Mouse (Mus musculus): ENCODE measurements around the gene Ssu72. TPM values are rescaled to one million over a fixed set of nuclear protein-coding genes. Genes with fewer than 3 reads are reported as not detected.
"Not testable (repeated sequence)": the region's sequence is repeated elsewhere in the genome, so short reads cannot be mapped to it uniquely, and the experiment has no call there.

Ssu72 gene
- polyA plus RNA-seq, 1 experiment from 2014 or later: 166 TPM

DNA sequence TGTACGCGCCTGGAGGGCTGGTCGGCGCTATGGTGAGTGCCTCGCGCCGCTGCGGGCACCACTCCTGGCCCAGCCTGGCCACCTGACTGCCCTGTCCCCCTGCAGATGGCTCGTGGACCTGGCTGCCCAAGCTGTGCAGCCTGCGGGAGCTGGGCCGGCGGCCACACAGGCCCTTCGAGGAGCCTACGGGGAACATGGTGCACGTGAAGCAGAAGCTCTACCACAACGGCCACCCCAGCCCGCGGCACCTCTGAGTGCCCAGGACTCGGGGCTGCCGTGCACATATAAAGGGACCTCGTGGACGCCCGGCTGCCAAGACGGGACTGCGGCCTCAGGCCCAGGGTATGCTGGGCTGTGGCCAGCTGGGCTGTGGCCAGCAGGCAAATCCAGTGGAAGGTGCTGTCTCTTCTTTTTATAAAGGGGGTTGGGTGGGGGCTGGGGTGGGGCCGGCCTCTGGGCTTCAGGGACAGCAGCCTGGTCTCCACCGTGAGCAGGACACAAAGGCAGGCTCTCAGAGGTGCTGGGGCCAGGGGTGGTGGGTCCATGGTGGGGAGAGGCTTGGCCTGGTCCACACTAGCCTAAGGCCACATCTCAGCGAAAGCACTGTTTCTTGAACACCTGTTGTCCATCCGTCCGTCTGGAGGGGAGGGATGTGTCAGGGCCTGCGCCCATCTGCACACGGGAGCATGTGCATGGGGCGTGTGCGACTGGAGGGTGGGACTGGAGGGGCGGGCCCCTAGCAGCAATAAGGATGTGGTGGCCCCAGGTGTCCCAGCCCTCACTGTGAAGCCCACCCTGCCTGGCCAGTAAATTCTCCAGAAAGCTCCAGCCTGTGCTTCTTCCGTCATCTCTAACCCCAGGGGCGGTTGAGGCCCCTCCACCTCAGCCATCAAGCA lies 35.4 kb downstream of the Ssu72 start:
- Histone ChIP-seq H3K4me2 (no peak overlapping the region), H3K9ac (no peak overlapping the region), H3K36me3 (peaks cover 51% of the 10 kb centered on the region), H3K27ac (replicated peaks) (no peak overlapping the region), H3K27me3 (no peaks in the 10 kb centered on the region), H3K4me3 (no peak overlapping the region), H3K9me3 (no peaks in the 10 kb centered on the region), H3K4me1 (replicated peaks) (peaks cover 38% of the 10 kb centered on the region)
- 68% methylated on average over 37 of the region's 37 CpGs for WGBS
- ATAC-seq (ENCODE audit: low FRiP score, low read depth): no peak

DNA sequence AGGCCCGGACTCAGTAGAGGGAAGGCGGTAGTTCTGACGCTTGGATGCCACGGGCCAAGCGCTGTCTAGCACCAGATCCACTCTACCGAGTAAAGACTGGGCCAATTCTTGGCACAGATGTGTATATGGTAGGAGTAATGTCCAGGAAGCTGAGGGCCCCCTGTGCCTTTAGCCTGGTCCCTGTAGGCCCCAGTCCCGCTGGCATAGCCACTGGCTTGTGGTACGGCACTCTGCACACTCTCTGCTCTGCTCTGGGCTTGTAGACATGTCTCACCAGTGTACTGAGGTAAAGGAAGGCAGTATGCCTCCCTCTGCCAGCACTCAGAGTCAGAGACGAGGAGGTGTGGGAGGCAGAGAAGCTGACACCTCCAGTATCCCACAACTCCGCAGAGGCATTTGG lies 36.1 kb downstream of the Ssu72 start:
- Histone ChIP-seq H3K4me1 (replicated peaks) (peaks cover 33% of the 10 kb centered on the region), H3K36me3 (peaks cover 56% of the 10 kb centered on the region)
- H3K9me3 ChIP-seq; H3K4me3 ChIP-seq; H3K27ac ChIP-seq (replicated peaks); H3K27me3 ChIP-seq; ATAC-seq (ENCODE audit: low FRiP score, low read depth); H3K9ac ChIP-seq; H3K4me2 ChIP-seq: not testable (repeated sequence)
- 92% methylated on average over 10 of the region's 10 CpGs for WGBS

DNA sequence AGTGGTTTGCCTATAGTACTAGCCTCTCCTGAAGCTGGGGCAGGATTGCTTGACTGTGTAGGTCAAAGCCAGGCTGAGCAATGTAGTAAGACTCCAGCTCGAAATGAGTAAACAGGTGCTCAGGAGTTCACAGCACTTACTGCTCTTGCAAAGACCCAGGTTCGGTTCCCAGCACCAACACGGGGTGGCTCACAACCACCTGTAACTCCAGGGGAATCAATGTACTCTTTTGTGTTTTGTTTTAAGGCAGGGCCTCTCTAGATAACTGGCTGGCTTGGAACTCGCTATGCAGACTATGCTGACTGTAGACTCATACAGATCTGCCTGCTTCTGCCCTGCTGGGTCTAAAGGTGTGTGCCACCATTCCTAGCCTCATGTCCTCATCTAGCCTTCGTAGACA lies 38.1 kb downstream of the Ssu72 start:
- H3K36me3 ChIP-seq: peaks cover 60% of the 10 kb centered on the region
- no peak overlapping the region for H3K4me2 ChIP-seq
- H3K4me3 ChIP-seq: no peak overlapping the region
- no peak overlapping the region for H3K9ac ChIP-seq
- ATAC-seq (ENCODE audit: low FRiP score, low read depth): no peak
- no peak overlapping the region for H3K27ac ChIP-seq (replicated peaks)
- H3K27me3 ChIP-seq: no peaks in the 10 kb centered on the region
- no peaks in the 10 kb centered on the region for H3K9me3 ChIP-seq
- 96% methylated on average over 5 of the region's 5 CpGs for WGBS
- peaks cover 15% of the 10 kb centered on the region for H3K4me1 ChIP-seq (replicated peaks)

DNA sequence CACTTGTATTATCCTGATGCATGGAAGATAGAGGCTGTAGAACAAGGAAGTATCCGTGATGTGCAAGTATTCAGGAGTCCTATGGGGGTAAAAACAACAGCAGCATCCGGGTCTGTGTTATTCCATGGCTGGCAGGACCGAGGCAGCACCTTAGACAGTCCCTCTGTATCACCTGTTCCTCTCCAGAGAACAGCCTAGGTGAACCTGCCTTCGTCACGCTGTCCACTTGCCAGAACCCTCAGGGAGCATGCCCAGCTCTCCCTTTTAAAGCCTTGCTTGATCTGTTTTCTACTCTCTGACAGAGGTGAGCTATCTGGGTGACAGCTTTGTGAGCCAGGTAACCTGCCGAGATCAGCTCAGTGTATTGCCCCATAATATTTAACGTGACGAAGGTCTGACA lies 39.9 kb downstream of the Ssu72 start:
- no peak overlapping the region for H3K4me3 ChIP-seq
- H3K9ac ChIP-seq: no peak overlapping the region
- H3K4me1 ChIP-seq (replicated peaks): peaks cover 8% of the 10 kb centered on the region
- no peaks in the 10 kb centered on the region for H3K27me3 ChIP-seq
- WGBS: 94% methylated on average over 8 of the region's 8 CpGs
- H3K9me3 ChIP-seq: no peaks in the 10 kb centered on the region
- peaks cover 75% of the 10 kb centered on the region for H3K36me3 ChIP-seq
- no peak overlapping the region for H3K27ac ChIP-seq (replicated peaks)
- no peak overlapping the region for H3K4me2 ChIP-seq
- no peak for ATAC-seq (ENCODE audit: low FRiP score, low read depth)

DNA sequence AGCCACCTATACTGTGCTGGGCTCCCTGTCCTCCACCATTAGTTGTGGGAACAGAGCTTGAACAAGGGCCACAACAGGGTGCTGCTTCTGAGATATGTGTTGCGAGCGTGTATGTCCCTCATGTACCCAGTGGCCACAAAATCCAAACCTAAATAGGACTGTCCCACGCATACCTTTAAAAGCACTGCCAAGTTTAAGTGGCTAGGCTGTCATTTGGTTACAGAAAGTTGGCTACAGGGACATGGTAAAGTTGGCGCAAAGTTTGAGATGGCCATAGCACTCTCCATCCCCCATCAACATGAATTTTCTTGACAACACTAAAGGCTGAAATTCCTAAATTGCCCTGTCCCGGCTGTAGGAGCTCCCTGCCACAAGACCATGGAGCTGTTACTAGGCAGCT lies 40.5 kb downstream of the Ssu72 start:
- peaks cover 80% of the 10 kb centered on the region for H3K36me3 ChIP-seq
- H3K9ac ChIP-seq: no peak overlapping the region
- H3K4me2 ChIP-seq: no peak overlapping the region
- H3K27ac ChIP-seq (replicated peaks): no peak overlapping the region
- no peak for ATAC-seq (ENCODE audit: low FRiP score, low read depth)
- no peaks in the 10 kb centered on the region for H3K27me3 ChIP-seq
- 97% methylated on average over 5 of the region's 5 CpGs for WGBS
- peaks cover 1% of the 10 kb centered on the region; the same call in 1 of the 2 replicates for H3K4me1 ChIP-seq (replicated peaks)
- H3K9me3 ChIP-seq: no peaks in the 10 kb centered on the region
- no peak overlapping the region for H3K4me3 ChIP-seq

DNA sequence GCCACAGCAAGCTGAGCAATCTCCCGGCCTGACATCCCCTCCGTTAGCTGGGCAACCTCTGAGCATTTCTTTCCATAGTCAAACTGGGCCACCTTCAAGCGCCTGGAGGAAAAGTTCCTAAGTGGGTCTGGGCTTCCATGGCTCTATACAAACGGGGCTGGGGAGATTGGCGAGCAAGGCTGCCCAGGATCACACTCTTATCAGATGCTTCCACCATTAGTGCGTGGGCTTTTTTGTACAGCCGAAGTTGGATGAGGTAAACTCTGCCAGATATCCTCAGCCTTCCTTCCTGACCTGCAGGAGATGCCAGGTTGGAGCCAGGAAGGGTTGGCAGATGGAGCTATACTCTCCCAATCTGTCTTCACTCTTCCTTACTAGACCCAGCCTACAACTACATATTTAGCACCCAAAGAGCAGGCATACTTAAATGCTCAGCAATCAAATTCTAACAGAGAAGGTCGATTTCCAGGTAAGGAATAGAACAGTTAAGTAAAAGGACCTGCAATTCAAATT lies 41.5 kb downstream of the Ssu72 start:
- Histone ChIP-seq H3K36me3 (peaks cover 84% of the 10 kb centered on the region), H3K4me1 (replicated peaks) (no peaks in the 10 kb centered on the region), H3K9me3 (no peaks in the 10 kb centered on the region), H3K9ac (no peak overlapping the region), H3K4me2 (no peak overlapping the region), H3K27ac (replicated peaks) (no peak overlapping the region), H3K4me3 (no peak overlapping the region), H3K27me3 (no peaks in the 10 kb centered on the region)
- ATAC-seq (ENCODE audit: low FRiP score, low read depth): no peak
- WGBS: 87% methylated on average over 8 of the region's 8 CpGs

DNA sequence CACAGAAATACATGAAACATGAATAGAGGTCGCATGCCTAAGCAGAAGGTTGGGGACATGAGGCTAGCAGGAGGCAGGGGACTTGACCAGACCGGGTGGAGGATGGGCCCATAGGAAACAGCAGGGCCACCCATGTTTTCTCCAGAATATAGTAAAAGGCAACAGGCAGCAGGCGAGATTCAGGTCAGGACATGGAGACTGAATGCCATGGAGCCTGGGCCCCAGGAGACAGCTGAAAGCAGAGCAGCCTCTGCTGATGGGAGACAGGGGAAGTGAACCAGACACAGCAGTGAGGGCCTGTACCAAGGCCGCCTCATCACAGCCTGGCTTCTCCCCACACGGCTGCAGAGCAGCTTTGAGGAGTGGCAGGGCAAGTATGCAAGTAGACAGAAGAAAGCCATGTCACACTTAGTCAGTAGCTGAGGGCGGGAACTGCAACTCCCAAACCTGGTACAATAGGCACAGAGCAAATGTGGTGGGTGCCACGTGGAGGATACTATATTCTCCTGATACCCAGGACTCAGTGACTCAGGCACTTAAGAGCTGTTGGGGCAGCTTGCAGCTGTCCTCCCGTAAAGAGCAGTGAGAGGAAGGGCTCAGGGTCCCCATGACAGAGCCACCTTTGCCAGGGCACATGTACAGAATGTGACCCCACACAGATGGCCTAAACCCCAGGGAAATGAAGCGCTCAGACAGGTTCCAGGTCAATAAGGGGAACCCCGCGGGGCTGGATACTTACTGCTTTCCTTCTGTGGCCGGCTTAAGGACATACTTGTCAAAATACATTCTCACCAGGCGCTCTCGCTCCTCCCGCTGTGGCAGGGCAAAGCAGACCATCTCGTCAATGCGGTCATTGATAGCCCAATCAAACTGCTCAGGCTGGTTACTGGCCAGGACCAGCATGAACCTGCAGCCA lies 42.2 kb downstream of the Ssu72 start:
- H3K4me2 ChIP-seq: no peak overlapping the region
- 91% methylated on average over 17 of the region's 17 CpGs for WGBS
- no peaks in the 10 kb centered on the region for H3K27me3 ChIP-seq
- no peak overlapping the region for H3K27ac ChIP-seq (replicated peaks)
- H3K4me3 ChIP-seq: no peak overlapping the region
- H3K9me3 ChIP-seq: no peaks in the 10 kb centered on the region
- no peak overlapping the region for H3K9ac ChIP-seq
- H3K4me1 ChIP-seq (replicated peaks): no peaks in the 10 kb centered on the region
- ATAC-seq (ENCODE audit: low FRiP score, low read depth): no peak
- H3K36me3 ChIP-seq: peaks cover 88% of the 10 kb centered on the region

DNA sequence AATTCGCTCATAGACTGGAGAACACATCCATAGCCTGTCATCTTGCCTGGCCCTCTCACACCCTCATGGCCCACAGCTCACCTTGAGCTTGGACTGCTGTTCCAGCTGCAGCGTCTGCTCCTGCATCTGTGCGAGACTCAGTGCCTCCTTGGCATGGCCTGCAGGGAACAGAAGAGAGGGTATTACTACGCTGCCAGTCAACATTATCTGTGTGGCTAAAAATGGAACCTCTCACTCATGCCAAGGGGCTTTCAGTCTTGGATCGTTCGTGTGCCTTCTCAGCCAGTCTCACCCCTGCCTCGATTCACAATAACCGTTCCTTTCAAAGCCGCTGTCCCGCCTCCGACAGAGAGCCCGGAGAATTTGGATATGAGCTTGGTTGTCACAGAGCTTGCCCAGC lies 52.4 kb downstream of the Ssu72 start:
- H3K9ac ChIP-seq: no peak overlapping the region
- H3K4me3 ChIP-seq: no peak overlapping the region
- no peaks in the 10 kb centered on the region for H3K9me3 ChIP-seq
- H3K36me3 ChIP-seq: peaks cover 39% of the 10 kb centered on the region
- H3K4me2 ChIP-seq: no peak overlapping the region
- H3K27me3 ChIP-seq: no peaks in the 10 kb centered on the region
- no peak for ATAC-seq (ENCODE audit: low FRiP score, low read depth)
- H3K27ac ChIP-seq (replicated peaks): no peak overlapping the region
- H3K4me1 ChIP-seq (replicated peaks): peaks cover 29% of the 10 kb centered on the region
- WGBS: 91% methylated on average over 12 of the region's 12 CpGs

DNA sequence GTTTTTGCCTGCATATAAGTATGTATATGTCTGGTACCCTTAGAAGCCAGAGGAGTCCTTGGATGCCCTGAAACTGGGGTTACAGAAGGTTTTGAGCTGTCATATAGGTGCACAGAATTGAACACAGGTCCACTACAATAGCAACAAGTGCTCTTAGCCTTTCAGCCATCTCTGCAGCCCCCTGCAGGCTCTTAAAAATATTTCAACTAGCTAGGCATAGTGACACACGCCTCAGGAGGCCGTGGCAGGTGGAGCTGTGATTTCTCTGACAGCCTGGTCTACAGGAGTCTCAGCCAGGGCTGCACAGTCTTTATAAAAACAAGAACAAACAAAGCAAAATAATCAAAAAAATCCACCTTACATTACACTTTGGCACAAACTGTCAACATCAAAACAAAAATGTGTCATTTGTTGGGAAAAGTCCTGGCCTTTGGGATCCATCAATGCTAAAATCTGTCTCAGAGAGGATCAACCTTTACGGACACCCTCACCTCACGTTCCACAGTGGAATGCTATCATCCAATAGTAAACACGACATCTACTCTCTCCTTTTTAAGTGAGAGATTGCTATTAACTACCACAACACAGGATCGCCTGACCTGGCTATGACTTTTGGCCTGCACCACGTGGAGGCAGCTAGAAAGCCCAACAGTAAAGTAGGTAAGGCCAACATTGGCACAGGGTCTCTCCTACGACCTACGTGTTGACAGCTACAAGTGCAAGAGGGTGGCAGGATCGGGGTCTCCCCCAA lies 55.4 kb downstream of the Ssu72 start:
- ATAC-seq (ENCODE audit: low FRiP score, low read depth): no peak
- Histone ChIP-seq H3K9me3 (no peaks in the 10 kb centered on the region), H3K27ac (replicated peaks) (peak overlapping the region; percentile 65; the same call in 1 of the 2 replicates)

DNA sequence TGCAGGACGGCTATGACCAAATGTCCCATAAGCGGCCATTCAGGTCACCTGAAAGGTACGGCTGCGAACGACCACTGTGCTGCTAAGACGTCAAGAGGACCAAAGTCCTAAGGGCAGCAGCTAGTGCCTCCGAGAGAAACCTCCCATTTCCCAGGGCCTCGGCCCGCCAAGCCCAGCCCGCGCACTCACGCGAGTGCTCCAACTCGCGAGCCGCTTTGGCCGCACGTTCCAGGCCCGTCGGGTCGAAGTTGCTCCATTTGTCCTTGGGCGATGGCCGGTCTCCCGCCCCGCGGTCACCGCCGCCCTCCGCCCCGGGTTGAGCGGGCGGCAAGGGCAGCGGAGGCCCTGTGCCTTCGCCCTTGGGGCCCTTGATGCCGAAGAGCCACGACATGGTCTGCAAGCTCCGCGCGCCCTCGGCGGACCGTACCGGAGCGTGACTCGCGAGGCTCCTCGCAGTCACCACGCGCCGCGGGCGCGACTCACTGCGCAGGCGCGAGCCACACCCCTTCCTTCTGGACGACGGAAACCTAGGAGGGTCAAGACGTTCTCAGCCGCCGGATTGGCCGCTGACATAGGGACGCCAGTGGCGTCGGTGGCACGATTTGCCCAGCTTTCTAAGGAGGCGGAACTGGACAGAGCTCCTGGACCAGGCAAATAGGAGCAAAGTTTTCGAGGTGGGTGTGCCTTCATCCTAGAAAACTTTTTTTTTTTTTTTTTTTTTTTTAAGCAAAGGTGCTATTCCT lies 56.2 kb downstream of the Ssu72 start, which contains the start of gene Atad3a:
Gene Atad3a, minus strand, starts transcription at position 481 of the 743 bp plus-strand sequence.
- Histone ChIP-seq H3K9ac (peak within 1 kb of the TSS; percentile 70), H3K4me3 (peak within 1 kb of the TSS; percentile 91)
- ATAC-seq (ENCODE audit: low FRiP score, low read depth): peak; percentile 96

More for the DNA sequence above, 55.4 kb downstream of the Ssu72 start:
- H3K4me1 ChIP-seq (replicated peaks): peaks cover 32% of the 10 kb centered on the region
- H3K36me3 ChIP-seq: peaks cover 12% of the 10 kb centered on the region
- H3K9ac ChIP-seq: peak overlapping the region; percentile 70
- H3K27me3 ChIP-seq: no peaks in the 10 kb centered on the region
- 4% methylated on average over 10 of the region's 10 CpGs for WGBS
- peak overlapping the region; percentile 99 for H3K4me2 ChIP-seq
- H3K4me3 ChIP-seq: peak overlapping the region; percentile 91

More for the DNA sequence above, 56.2 kb downstream of the Ssu72 start, which contains the start of gene Atad3a:
- WGBS: under 1% methylated on average over 68 of the region's 68 CpGs
- Histone ChIP-seq H3K36me3 (peaks cover 6% of the 10 kb centered on the region), H3K4me2 (peak within 1 kb of the TSS; percentile 99), H3K9me3 (no peaks in the 10 kb centered on the region), H3K27ac (replicated peaks) (peak within 1 kb of the TSS; percentile 65), H3K27me3 (no peaks in the 10 kb centered on the region), H3K4me1 (replicated peaks) (peaks cover 32% of the 10 kb centered on the region)
